18 mouse cellular contexts compared by ENCODE assay signal in the genomic region with DNA sequence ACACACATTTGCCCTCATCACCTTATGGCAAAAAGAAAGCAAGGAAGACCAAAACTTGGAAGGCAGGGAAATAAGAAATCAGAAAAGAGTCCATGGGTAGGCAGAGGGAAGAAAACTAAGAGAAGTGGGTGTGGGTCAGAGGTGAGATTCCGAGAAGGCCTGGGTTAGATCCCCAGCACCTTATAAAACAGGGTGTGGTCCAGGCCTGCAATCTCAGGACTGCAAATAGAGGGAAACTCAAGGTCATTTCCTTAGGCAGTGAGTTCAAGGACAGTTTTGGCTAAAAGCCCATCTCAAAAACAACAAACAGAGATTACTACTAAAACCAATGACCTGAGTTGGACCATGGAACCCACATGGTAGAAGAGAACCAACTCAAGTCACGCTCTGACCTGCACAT. TPM values are rescaled to one million over a fixed set of nuclear protein-coding genes. Genes with fewer than 3 reads are reported as not detected.
DNase-seq lines count a peak whose midpoint lies in the region; ATAC-seq and TF ChIP-seq lines count a peak whose summit lies in the region.
"Had no signal": no experiment of that assay in that cellular context is flagged by ENCODE, and none has a peak within 500 bp of the region (broad histone marks: within the 10 kb centered on the region; RNA-seq: fewer than 3 reads in every experiment).

No protein-coding gene starts in this region.

- intact Hi-C loops in heart, adult 2 months (cut with DNase I): no loop called here

- 56% methylated on average over 2 of the region's 2 CpGs for WGBS in kidney, adult 2 months
- 83% methylated on average over 2 of the region's 2 CpGs for WGBS in embryonic facial prominence, embryonic 15.5 days
- WGBS in midbrain, embryonic 16.5 days: 95% methylated on average over 2 of the region's 2 CpGs
- WGBS in heart, adult 2 months: 73% methylated on average over 2 of the region's 2 CpGs

- TF ChIP-seq POLR2A in kidney, adult 2 months (IDR thresholded peaks at IDR 0.05; ENCODE audit: low read depth, low read length): no peak
- no peak for TF ChIP-seq POLR2A in ES-Bruce4 (IDR thresholded peaks at IDR 0.05; ENCODE audit: insufficient read depth, low read length)
- no peak for TF ChIP-seq POLR2A in heart, adult 2 months (IDR thresholded peaks at IDR 0.05; ENCODE audit: insufficient read depth, low read depth, low read length)

- TF ChIP-seq CTCF in kidney, adult 2 months (conservative IDR thresholded peaks at IDR 0.05; ENCODE audit: insufficient read depth, insufficient read length, low read depth, low read length): no peak
- no peak for TF ChIP-seq CTCF in ES-Bruce4 (IDR thresholded peaks at IDR 0.05; ENCODE audit: low read depth, low read length)
- no peak for TF ChIP-seq CTCF in heart, adult 2 months (IDR thresholded peaks at IDR 0.05)

- ATAC-seq in embryonic facial prominence, embryonic 15.5 days (ENCODE audit: insufficient number of reproducible peaks, low FRiP score, low TSS enrichment, low read depth): no peak
- ATAC-seq in midbrain, embryonic 16.5 days: no peak
- ATAC-seq: forebrain, embryonic 15.5 days had no signal

- TF ChIP-seq EP300 in ES-Bruce4 (IDR thresholded peaks at IDR 0.05; ENCODE audit: insufficient read depth, low read depth, low read length): no peak
- TF ChIP-seq EP300 in heart, adult 2 months (IDR thresholded peaks at IDR 0.05; ENCODE audit: insufficient read depth, low read depth, low read length): no peak

- no peak overlapping the region for H3K4me2 ChIP-seq in embryonic facial prominence, embryonic 15.5 days (replicated peaks)
- peak overlapping the region; percentile 21; the same call in 1 of the 2 replicates for H3K4me2 ChIP-seq in midbrain, embryonic 16.5 days (ENCODE audit: low read length)

- peak; percentile 47 for DNase-seq in kidney, adult 2 months
- DNase-seq in kidney, postnatal 4 days: no peak
- no peak for DNase-seq in urinary bladder, postnatal 14 days (ENCODE audit: low spot score)
- no peak for DNase-seq in heart, adult 2 months
- DNase-seq: adrenal gland, adult 2 months; cerebellum, postnatal 10 days; heart, postnatal 4 days; kidney, adult 18-20 months; lung, postnatal 14 days had no signal

- no peaks in the 10 kb centered on the region for H3K27me3 ChIP-seq in kidney, adult 2 months (replicated peaks; ENCODE audit: control insufficient read depth, insufficient read depth, low read length)
- no peaks in the 10 kb centered on the region for H3K27me3 ChIP-seq in ES-Bruce4 (ENCODE audit: control insufficient read depth, insufficient read depth, low read length, poor library complexity, severe bottlenecking)
- H3K27me3 ChIP-seq in embryonic facial prominence, embryonic 15.5 days: no peaks in the 10 kb centered on the region
- H3K27me3 ChIP-seq in midbrain, embryonic 16.5 days (ENCODE audit: control insufficient read depth, insufficient read depth, low read depth, low read length): no peaks in the 10 kb centered on the region
- no peaks in the 10 kb centered on the region for H3K27me3 ChIP-seq in heart, adult 2 months (ENCODE audit: control insufficient read depth, insufficient read depth, low read length)
- H3K27me3 ChIP-seq: forebrain, embryonic 15.5 days had no signal

- H3K4me3 ChIP-seq in kidney, adult 2 months (ENCODE audit: insufficient read depth, low read depth, low read length): no peak overlapping the region
- no peak overlapping the region for H3K4me3 ChIP-seq in ES-Bruce4 (ENCODE audit: low read depth, low read length)
- H3K4me3 ChIP-seq in embryonic facial prominence, embryonic 15.5 days (replicated peaks): 0 out of 2 replicates have a peak overlapping the region, but pooled peaks have one; percentile 78
- no peak overlapping the region for H3K4me3 ChIP-seq in midbrain, embryonic 16.5 days (ENCODE audit: low read depth, low read length)
- H3K4me3 ChIP-seq in heart, adult 2 months: no peak overlapping the region

- H3K79me2 ChIP-seq in heart, adult 2 months (replicated peaks; ENCODE audit: control insufficient read depth, insufficient read depth, low read length): 0 out of 2 replicates have a peak, but pooled peaks cover 1% of the 10 kb centered on the region

- H3K9me3 ChIP-seq in ES-Bruce4 (replicated peaks; ENCODE audit: control insufficient read depth, insufficient read depth, low read length, poor library complexity, severe bottlenecking): no peaks in the 10 kb centered on the region
- no peaks in the 10 kb centered on the region for H3K9me3 ChIP-seq in embryonic facial prominence, embryonic 15.5 days (replicated peaks)
- H3K9me3 ChIP-seq in midbrain, embryonic 16.5 days (replicated peaks; ENCODE audit: control insufficient read depth, low read length, poor library complexity, severe bottlenecking): no peaks in the 10 kb centered on the region
- H3K9me3 ChIP-seq: forebrain, embryonic 15.5 days had no signal

- no peaks in the 10 kb centered on the region for H3K36me3 ChIP-seq in kidney, adult 2 months (ENCODE audit: control insufficient read depth, insufficient read depth, low read length)
- no peaks in the 10 kb centered on the region for H3K36me3 ChIP-seq in ES-Bruce4 (ENCODE audit: control insufficient read depth, insufficient read depth, low read length, poor library complexity, severe bottlenecking)
- H3K36me3 ChIP-seq in embryonic facial prominence, embryonic 15.5 days: peaks cover 14% of the 10 kb centered on the region
- peaks cover 4% of the 10 kb centered on the region for H3K36me3 ChIP-seq in midbrain, embryonic 16.5 days (ENCODE audit: control insufficient read depth, insufficient read depth, low read length)
- H3K36me3 ChIP-seq in heart, adult 2 months (ENCODE audit: control insufficient read depth, insufficient read depth, low read length): no peaks in the 10 kb centered on the region

- H3K27ac ChIP-seq in kidney, adult 2 months (ENCODE audit: insufficient read depth, low read depth, low read length): peak overlapping the region; percentile 40
- H3K27ac ChIP-seq in ES-Bruce4 (ENCODE audit: insufficient read depth, low read length): peak overlapping the region; percentile 30; the same call in 1 of the 2 replicates
- no peak overlapping the region for H3K27ac ChIP-seq in embryonic facial prominence, embryonic 15.5 days (replicated peaks)
- H3K27ac ChIP-seq in midbrain, embryonic 16.5 days (ENCODE audit: low read length): no peak overlapping the region
- H3K27ac ChIP-seq in heart, adult 2 months: no peak overlapping the region
- H3K27ac ChIP-seq: forebrain, embryonic 15.5 days; liver, embryonic 14.5 days had no signal

- H3K9ac ChIP-seq in ES-Bruce4 (ENCODE audit: low read depth, poor library complexity, severe bottlenecking): no peak overlapping the region
- H3K9ac ChIP-seq in embryonic facial prominence, embryonic 15.5 days: no peak overlapping the region
- H3K9ac ChIP-seq in midbrain, embryonic 16.5 days (ENCODE audit: low read depth, low read length): no peak overlapping the region
- no peak overlapping the region for H3K9ac ChIP-seq in heart, adult 2 months (ENCODE audit: low read depth, low read length)
- H3K9ac ChIP-seq: liver, embryonic 14.5 days had no signal

- peaks cover 22% of the 10 kb centered on the region for H3K4me1 ChIP-seq in kidney, adult 2 months (ENCODE audit: control insufficient read depth, insufficient read depth, low read length)
- H3K4me1 ChIP-seq in ES-Bruce4 (ENCODE audit: control insufficient read depth, insufficient read depth, low read length): peaks cover 5% of the 10 kb centered on the region
- H3K4me1 ChIP-seq in embryonic facial prominence, embryonic 15.5 days: peaks cover 38% of the 10 kb centered on the region
- peaks cover 39% of the 10 kb centered on the region for H3K4me1 ChIP-seq in midbrain, embryonic 16.5 days (ENCODE audit: control insufficient read depth, insufficient read depth, low read length)
- peaks cover 8% of the 10 kb centered on the region; the same call in 1 of the 2 replicates for H3K4me1 ChIP-seq in heart, adult 2 months (ENCODE audit: control insufficient read depth, insufficient read depth, low read length)

RNA-seq across cellular contexts. Expression of gene Gm45234, which starts 2.0 kb away (rescaled TPM):
- not detected in 2 replicates for polyA plus RNA-seq in kidney, adult 2 months (2012; rRNA removed)
- polyA plus RNA-seq in ES-Bruce4 (2011; ENCODE audit: insufficient read depth, insufficient read length, low read depth, missing spikeins): 0.59 TPM in 1 of 2 replicates, not detected in the other
- polyA plus RNA-seq in embryonic facial prominence, embryonic 15.5 days (2015; fragmentation: Nextera tagmentation; extraction: Ambion mirVana): not detected in 2 replicates
- not detected in 2 replicates for polyA plus RNA-seq in midbrain, embryonic 16.5 days (2015; fragmentation: Nextera tagmentation; extraction: Ambion mirVana)
- 1 to 10 TPM in 1 of 2 experiments, not detected in 1; 1.9 TPM for total RNA-seq in heart, adult 2 months (2021)
- not detected in 2 replicates for polyA plus RNA-seq in heart, adult 2 months (2012; rRNA removed)
- total RNA-seq: adrenal gland, adult 2 months; gastrocnemius, adult 8-10 months; left cerebral cortex, postnatal 10 days had no signal
- polyA plus RNA-seq: adrenal gland, adult 2 months; embryonic facial prominence, embryonic 11.5 days; forebrain, embryonic 15.5 days; heart, embryonic 11.5 days; liver, embryonic 14.5 days had no signal

RNA-seq across cellular contexts. Expression of gene Atn1, which starts 2.5 kb away (rescaled TPM):
- polyA plus RNA-seq in kidney, adult 2 months (2012; rRNA removed): 49.1 and 65.4 TPM in 2 replicates
- polyA plus RNA-seq in ES-Bruce4 (2011; ENCODE audit: insufficient read depth, insufficient read length, low read depth, missing spikeins): 32.0 and 35.2 TPM in 2 replicates
- polyA plus RNA-seq in embryonic facial prominence, embryonic 15.5 days (2015; fragmentation: Nextera tagmentation; extraction: Ambion mirVana): 20.1 and 21.0 TPM in 2 replicates
- 28.9 and 29.3 TPM in 2 replicates for polyA plus RNA-seq in midbrain, embryonic 16.5 days (2015; fragmentation: Nextera tagmentation; extraction: Ambion mirVana)
- total RNA-seq in heart, adult 2 months (2021): 10 to 100 TPM; 44.3 to 47.8 TPM
- 24.5 and 32.8 TPM in 2 replicates for polyA plus RNA-seq in heart, adult 2 months (2012; rRNA removed)

RNA-seq across cellular contexts. Expression of gene Grcc10, which starts 12.7 kb away (rescaled TPM):
- 387 and 474 TPM in 2 replicates for polyA plus RNA-seq in kidney, adult 2 months (2012; rRNA removed)
- 93.5 and 105 TPM in 2 replicates for polyA plus RNA-seq in ES-Bruce4 (2011; ENCODE audit: insufficient read depth, insufficient read length, low read depth, missing spikeins)
- polyA plus RNA-seq in embryonic facial prominence, embryonic 15.5 days (2015; fragmentation: Nextera tagmentation; extraction: Ambion mirVana): 416 TPM in 2 replicates
- polyA plus RNA-seq in midbrain, embryonic 16.5 days (2015; fragmentation: Nextera tagmentation; extraction: Ambion mirVana): 665 and 679 TPM in 2 replicates
- 100 to 1,000 TPM; 280 to 314 TPM for total RNA-seq in heart, adult 2 months (2021)
- 296 and 328 TPM in 2 replicates for polyA plus RNA-seq in heart, adult 2 months (2012; rRNA removed)

RNA-seq across cellular contexts. Expression of gene Ptpn6, which starts 15.3 kb away (rescaled TPM):
- 21.5 and 31.7 TPM in 2 replicates for polyA plus RNA-seq in kidney, adult 2 months (2012; rRNA removed)
- polyA plus RNA-seq in ES-Bruce4 (2011; ENCODE audit: insufficient read depth, insufficient read length, low read depth, missing spikeins): 15.4 and 32.3 TPM in 2 replicates
- polyA plus RNA-seq in embryonic facial prominence, embryonic 15.5 days (2015; fragmentation: Nextera tagmentation; extraction: Ambion mirVana): 19.9 and 20.2 TPM in 2 replicates
- polyA plus RNA-seq in midbrain, embryonic 16.5 days (2015; fragmentation: Nextera tagmentation; extraction: Ambion mirVana): 2.4 and 4.0 TPM in 2 replicates
- total RNA-seq in heart, adult 2 months (2021): 1 to 10 TPM; 3.1 to 4.4 TPM
- polyA plus RNA-seq in heart, adult 2 months (2012; rRNA removed): 4.5 and 8.2 TPM in 2 replicates

RNA-seq across cellular contexts. Expression of gene Eno2, which starts 15.6 kb away (rescaled TPM):
- 2.6 and 3.2 TPM in 2 replicates for polyA plus RNA-seq in kidney, adult 2 months (2012; rRNA removed)
- polyA plus RNA-seq in ES-Bruce4 (2011; ENCODE audit: insufficient read depth, insufficient read length, low read depth, missing spikeins): 7.4 and 8.3 TPM in 2 replicates
- 11.8 and 12.7 TPM in 2 replicates for polyA plus RNA-seq in embryonic facial prominence, embryonic 15.5 days (2015; fragmentation: Nextera tagmentation; extraction: Ambion mirVana)
- 94.4 and 138 TPM in 2 replicates for polyA plus RNA-seq in midbrain, embryonic 16.5 days (2015; fragmentation: Nextera tagmentation; extraction: Ambion mirVana)
- total RNA-seq in heart, adult 2 months (2021): 1 to 10 TPM; 2.4 to 2.7 TPM
- 2.4 and 2.7 TPM in 2 replicates for polyA plus RNA-seq in heart, adult 2 months (2012; rRNA removed)

Comparison
In these comparisons a context has a peak if more than half of its experiments do, and no peak if none do; other contexts are left out.
1. H3K27ac ChIP-seq: peak in kidney, adult 2 months (single experiment) and ES-Bruce4 (single experiment); none in embryonic facial prominence, embryonic 15.5 days (single experiment), midbrain, embryonic 16.5 days (single experiment) and heart, adult 2 months (single experiment).